Mouse (Mus musculus) MEL (cell line): Measurements from ENCODE around the gene Axin1. TPM values are rescaled to one million over a fixed set of nuclear protein-coding genes. Genes with fewer than 3 reads are reported as not detected.

ENCODE experiments used
- DNase-seq: peaks from one replicate; pipeline ENCODE4 v3.0.0; 2011; ENCODE audit warnings: low read depth, low spot score
- H3K27ac ChIP-seq: 2 replicates; pipeline ENCODE4 v1.5.1; 2012; ENCODE audit warnings: low read depth, mild to moderate bottlenecking, control low read depth, low read length, moderate library complexity; ENCODE audit not compliant: control insufficient read depth
- H3K27me3 ChIP-seq, 2 experiments: fragments of 150-350 bp in 1 of 2; sonication (generic) in 1 of 2; 2 replicates each; pipeline ENCODE4 v1.6.1; 2012; ENCODE audit warnings: low read length in 2 of 2, mild to moderate bottlenecking in 2 of 2, improper control_type of control experiment in 1 of 2, moderate library complexity in 1 of 2; ENCODE audit not compliant: insufficient read depth in 2 of 2, control insufficient read depth in 1 of 2
- H3K36me3 ChIP-seq, 2 experiments: 2 replicates each; pipeline ENCODE4 v1.6.1; 2012 to 2014; ENCODE audit warnings: low read length in 2 of 2, improper control_type of control experiment in 1 of 2, inconsistent platforms in 1 of 2, mild to moderate bottlenecking in 1 of 2; ENCODE audit not compliant: insufficient read depth in 2 of 2, control insufficient read depth in 1 of 2
- H3K4me1 ChIP-seq, 2 experiments: fragments of 150-350 bp in 1 of 2; sonication (generic) in 1 of 2; 2 replicates each; pipeline ENCODE4 v1.6.1; 2012; ENCODE audit warnings: low read length in 2 of 2, improper control_type of control experiment in 1 of 2, mild to moderate bottlenecking in 1 of 2; ENCODE audit not compliant: insufficient read depth in 2 of 2, control insufficient read depth in 1 of 2
- H3K4me3 ChIP-seq, 2 experiments: fragments of 150-350 bp in 1 of 2; sonication (generic) in 1 of 2; 2 replicates each; pipeline ENCODE4 v1.5.1; 2012; ENCODE audit warnings: low read depth in 2 of 2, low read length in 2 of 2, mild to moderate bottlenecking in 2 of 2, moderate library complexity in 2 of 2, control low read depth in 1 of 2, improper control_type of control experiment in 1 of 2; ENCODE audit not compliant: control insufficient read depth in 1 of 2, insufficient read depth in 1 of 2
- H3K79me2 ChIP-seq: 2 replicates; pipeline ENCODE4 v1.6.1; 2012; ENCODE audit warnings: mild to moderate bottlenecking, low read length, moderate library complexity; ENCODE audit not compliant: control insufficient read depth, poor library complexity, insufficient read depth
- H3K9ac ChIP-seq: 2 replicates; pipeline ENCODE4 v1.6.1; 2012; ENCODE audit warnings: low read depth, mild to moderate bottlenecking, control low read depth, low read length, moderate library complexity; ENCODE audit not compliant: control insufficient read depth, poor library complexity, severe bottlenecking
- H3K9me3 ChIP-seq: fragments of 150-350 bp; sonication (generic); replicated peaks from 2 replicates; pipeline ENCODE4 v1.6.1; 2012; ENCODE audit warnings: mild to moderate bottlenecking, low read length, improper control_type of control experiment, moderate library complexity; ENCODE audit not compliant: insufficient read depth
- BHLHE40 ChIP-seq: IDR thresholded peaks from 2 replicates; pipeline ENCODE4 v1.6.1; 2012; ENCODE audit warnings: low read depth, mild to moderate bottlenecking, inconsistent platforms, low read length, improper control_type of control experiment, borderline replicate concordance
- CHD2 ChIP-seq: IDR thresholded peaks from 2 replicates; pipeline ENCODE4 v1.6.1; 2011; ENCODE audit warnings: low read length, improper control_type of control experiment
- CTCF ChIP-seq, 3 experiments: IDR thresholded peaks in 2 of 3; conservative IDR thresholded peaks in 1 of 3; 2 replicates each; pipeline ENCODE4 v1.5.1; 2011 to 2012; ENCODE audit warnings: low read length in 3 of 3, low read depth in 2 of 3, mild to moderate bottlenecking in 2 of 3, improper control_type of control experiment in 1 of 3, inconsistent platforms in 1 of 3, mixed read lengths in 1 of 3, moderate library complexity in 1 of 3; ENCODE audit not compliant: control insufficient read depth in 1 of 3, insufficient read depth in 1 of 3, poor library complexity in 1 of 3, severe bottlenecking in 1 of 3
- E2F4 ChIP-seq: IDR thresholded peaks from 2 replicates; pipeline ENCODE4 v1.6.1; 2011; ENCODE audit warnings: low read depth, low read length, improper control_type of control experiment, borderline replicate concordance
- ELF1 ChIP-seq: IDR thresholded peaks from 2 replicates; pipeline ENCODE4 v1.6.1; 2014; ENCODE audit warnings: low read depth, mild to moderate bottlenecking, inconsistent platforms, low read length, improper control_type of control experiment, moderate library complexity
- EP300 ChIP-seq, 2 experiments: IDR thresholded peaks; 2 replicates each; pipeline ENCODE4 v1.6.1; 2011; ENCODE audit warnings: improper control_type of control experiment in 2 of 2, low read length in 2 of 2, low read depth in 1 of 2, mild to moderate bottlenecking in 1 of 2
- ETS1 ChIP-seq: IDR thresholded peaks from 2 replicates; pipeline ENCODE4 v1.6.1; 2012; ENCODE audit warnings: low read depth, mild to moderate bottlenecking, inconsistent platforms, low read length, improper control_type of control experiment, moderate library complexity
- GATA1 ChIP-seq: IDR thresholded peaks from 2 replicates; pipeline ENCODE4 v1.6.1; 2011; ENCODE audit warnings: low read depth, low read length, improper control_type of control experiment
- HCFC1 ChIP-seq: IDR thresholded peaks from 2 replicates; pipeline ENCODE4 v1.6.1; 2012; ENCODE audit warnings: low read depth, mild to moderate bottlenecking, inconsistent platforms, low read length, improper control_type of control experiment, moderate library complexity
- JUND ChIP-seq: IDR thresholded peaks from 2 replicates; pipeline ENCODE4 v1.6.1; 2011; ENCODE audit warnings: low read depth, mild to moderate bottlenecking, improper control_type of control experiment, low read length
- MAFK ChIP-seq: IDR thresholded peaks from 2 replicates; pipeline ENCODE4 v1.6.1; 2011; ENCODE audit warnings: low read depth, mild to moderate bottlenecking, low read length, improper control_type of control experiment, borderline replicate concordance
- MAZ ChIP-seq: IDR thresholded peaks from 2 replicates; pipeline ENCODE4 v1.6.1; 2012; ENCODE audit warnings: low read depth, mild to moderate bottlenecking, inconsistent platforms, low read length, improper control_type of control experiment
- MEF2A ChIP-seq: IDR thresholded peaks from 2 replicates; pipeline ENCODE4 v1.6.1; 2014; ENCODE audit warnings: low read depth, mild to moderate bottlenecking, inconsistent platforms, low read length, improper control_type of control experiment; ENCODE audit not compliant: poor library complexity, insufficient replicate concordance, severe bottlenecking; ENCODE audit errors: extremely low read depth
- MXI1 ChIP-seq: IDR thresholded peaks from 2 replicates; pipeline ENCODE4 v1.6.1; 2011; ENCODE audit warnings: mild to moderate bottlenecking, low read depth, low read length, improper control_type of control experiment
- MYB ChIP-seq: IDR thresholded peaks from 2 replicates; pipeline ENCODE4 v1.6.1; 2011; ENCODE audit warnings: mild to moderate bottlenecking, low read depth, low read length, improper control_type of control experiment
- MYC ChIP-seq: IDR thresholded peaks from 2 replicates; pipeline ENCODE4 v1.6.1; 2011; ENCODE audit warnings: low read depth, mild to moderate bottlenecking, low read length, improper control_type of control experiment, moderate library complexity
- NELFE ChIP-seq: IDR thresholded peaks from 2 replicates; pipeline ENCODE4 v1.6.1; 2011; ENCODE audit warnings: low read depth, low read length, improper control_type of control experiment
- POLR2A ChIP-seq, 2 experiments: IDR thresholded peaks; 2 replicates each; pipeline ENCODE4 v1.6.1; 2011 to 2012; ENCODE audit warnings: low read length in 2 of 2, mild to moderate bottlenecking in 2 of 2, control low read depth in 1 of 2, improper control_type of control experiment in 1 of 2, low read depth in 1 of 2, moderate library complexity in 1 of 2; ENCODE audit not compliant: control insufficient read depth in 1 of 2, insufficient read depth in 1 of 2, poor library complexity in 1 of 2
- RAD21 ChIP-seq: IDR thresholded peaks from 2 replicates; pipeline ENCODE4 v1.6.1; 2011; ENCODE audit warnings: mild to moderate bottlenecking, low read depth, low read length, improper control_type of control experiment
- RCOR1 ChIP-seq: IDR thresholded peaks from 2 replicates; pipeline ENCODE4 v1.6.1; 2012; ENCODE audit warnings: low read depth, mild to moderate bottlenecking, inconsistent platforms, low read length, improper control_type of control experiment
- SMC3 ChIP-seq: IDR thresholded peaks from 2 replicates; pipeline ENCODE4 v1.6.1; 2011; ENCODE audit warnings: low read depth, low read length, improper control_type of control experiment
- TAL1 ChIP-seq: IDR thresholded peaks from 2 replicates; pipeline ENCODE4 v1.6.1; 2012; ENCODE audit warnings: mild to moderate bottlenecking, inconsistent platforms, low read length, moderate library complexity, mixed read lengths
- TBP ChIP-seq: IDR thresholded peaks from 2 replicates; pipeline ENCODE4 v1.8.0; 2011; ENCODE audit warnings: low read depth, low read length, improper control_type of control experiment
- TCF12 ChIP-seq: IDR thresholded peaks from 2 replicates; pipeline ENCODE4 v1.6.1; 2014; ENCODE audit warnings: low read depth, mild to moderate bottlenecking, inconsistent platforms, low read length, improper control_type of control experiment, moderate library complexity
- UBTF ChIP-seq: IDR thresholded peaks from 2 replicates; pipeline ENCODE4 v1.6.1; 2012; ENCODE audit warnings: low read depth, mild to moderate bottlenecking, inconsistent platforms, low read length, improper control_type of control experiment, moderate library complexity, borderline replicate concordance; ENCODE audit not compliant: insufficient read depth
- USF1 ChIP-seq: IDR thresholded peaks from 2 replicates; pipeline ENCODE4 v1.6.1; 2014; ENCODE audit warnings: low read depth, mild to moderate bottlenecking, inconsistent platforms, low read length, improper control_type of control experiment, moderate library complexity
- USF2 ChIP-seq, 2 experiments: IDR thresholded peaks; 2 replicates each; pipeline ENCODE4 v1.6.1; 2011 to 2012; ENCODE audit warnings: improper control_type of control experiment in 2 of 2, low read length in 2 of 2, borderline replicate concordance in 1 of 2, inconsistent platforms in 1 of 2, low read depth in 1 of 2, mild to moderate bottlenecking in 1 of 2; ENCODE audit not compliant: insufficient read depth in 1 of 2
- ZC3H11A ChIP-seq: IDR thresholded peaks from 2 replicates; pipeline ENCODE4 v1.6.1; 2012; ENCODE audit warnings: low read depth, mild to moderate bottlenecking, inconsistent platforms, low read length, improper control_type of control experiment
- ZKSCAN1 ChIP-seq: IDR thresholded peaks from 2 replicates; pipeline ENCODE4 v1.6.1; 2012; ENCODE audit warnings: low read depth, mild to moderate bottlenecking, inconsistent platforms, low read length, improper control_type of control experiment, moderate library complexity
- ZMIZ1 ChIP-seq: IDR thresholded peaks from 2 replicates; pipeline ENCODE4 v1.6.1; 2012; ENCODE audit warnings: low read depth, mild to moderate bottlenecking, inconsistent platforms, low read length, improper control_type of control experiment, moderate library complexity
- ZNF384 ChIP-seq: IDR thresholded peaks from 2 replicates; pipeline ENCODE4 v1.6.1; 2012; ENCODE audit warnings: low read depth, mild to moderate bottlenecking, inconsistent platforms, low read length, improper control_type of control experiment
- polyA plus RNA-seq, 2 experiments: library from polyadenylated mRNA; stranded (reverse) in 1 of 2; unstranded in 1 of 2; fragments of >175 nt in 1 of 2; fragments of >200 nt in 1 of 2; gene quantifications; 2 replicates each; pipeline versions ENCODE4 v1.2.1 to v1.2.4; 2012; ENCODE audit warnings: low replicate concordance in 2 of 2, low read depth in 1 of 2; ENCODE audit not compliant: insufficient read length in 2 of 2, insufficient read depth in 1 of 2, missing spikeins in 1 of 2
- total RNA-seq: library from RNA; depleted of rRNA; stranded (reverse); fragments of 300-350 nt; gene quantifications from 2 replicates; pipeline ENCODE4 v1.2.3, GENCODE M21; 2012

Axin1 gene
- total and polyA plus RNA-seq, 3 experiments: 33.5 to 54.2 TPM; not detected in 1

- no peak for TF ChIP-seq MYC
- no peak for TF ChIP-seq ZNF384
- peak; percentile 85; the same call in 1 of the 2 replicates for TF ChIP-seq MAZ
- no peak for TF ChIP-seq JUND
- TF ChIP-seq, all 39 proteins: peak for 17
Measured at GRCm38 (mm10) chr17:26138239-26138836, at the start of gene Axin1 (continued).

GRCm38 (mm10) chr17:26089905-26090632, 48.4 kb upstream of the Axin1 start, which contains the start of gene Decr2:
Gene Decr2 (minus strand): TSS chr17:26090337.
- Histone ChIP-seq H3K4me3 (peak within 1 kb of the TSS; percentile 65 to 83), H3K36me3 (peaks cover 0 to 4% of the 10 kb centered on the region in 2 experiments; a peak in 2 of 4 replicates), H3K9ac (peak within 1 kb of the TSS; percentile 72), H3K9me3 (no peaks in the 10 kb centered on the region), H3K79me2 (peaks cover 3% of the 10 kb centered on the region; the same call in 1 of the 2 replicates), H3K27ac (peak within 1 kb of the TSS; percentile 22), H3K27me3 (no peaks in the 10 kb centered on the region), H3K4me1 (peaks cover 0 to 10% of the 10 kb centered on the region in 2 experiments; a peak in 2 of 4 replicates)
- DNase-seq: peak; percentile 96
- no peak for TF ChIP-seq ELF1
- peak; percentile 29; the same call in 1 of the 2 replicates for TF ChIP-seq ETS1
- TF ChIP-seq RAD21: peak; percentile 70
- TF ChIP-seq CTCF (IDR thresholded peaks at IDR 0.05 in 2 of 3, conservative IDR thresholded peaks at IDR 0.05 in 1 of 3; ENCODE audit: control insufficient read depth in 1 of 3, insufficient read depth in 1 of 3, low read depth in 2 of 3, low read length in 3 of 3, poor library complexity in 1 of 3, severe bottlenecking in 1 of 3): peak; percentile 86 to 98 (median 87)
- TF ChIP-seq RCOR1: no peak
- TF ChIP-seq ZMIZ1: no peak
- no peak for TF ChIP-seq ZKSCAN1
- no peak for TF ChIP-seq MAFK
- TF ChIP-seq UBTF: no peak
- TF ChIP-seq MXI1: peak; percentile 18; the same call in 1 of the 2 replicates
- no peak for TF ChIP-seq TAL1
- TF ChIP-seq MAZ: no peak; the same call in 1 of the 2 replicates
- TF ChIP-seq NELFE: no peak; the same call in none of the 2 replicates
- peak; percentile 77 for TF ChIP-seq SMC3
- no peak for TF ChIP-seq GATA1
- peak; percentile 33; the same call in 1 of the 2 replicates for TF ChIP-seq ZC3H11A
- no peak for TF ChIP-seq CHD2
- no peak for TF ChIP-seq MEF2A
- no peak for TF ChIP-seq ZNF384
- TF ChIP-seq JUND: no peak
- no peak for TF ChIP-seq MYB
- TF ChIP-seq EP300 (IDR thresholded peaks at IDR 0.05; ENCODE audit: low read depth in 1 of 2, low read length in 2 of 2): no peak
- TF ChIP-seq TBP: peak; percentile 37; the same call in 1 of the 2 replicates
- TF ChIP-seq USF2 (IDR thresholded peaks at IDR 0.05; ENCODE audit: borderline replicate concordance in 1 of 2, insufficient read depth in 1 of 2, low read depth in 1 of 2, low read length in 2 of 2): no peak
- TF ChIP-seq E2F4: no peak
- TF ChIP-seq BHLHE40: no peak
- TF ChIP-seq POLR2A (IDR thresholded peaks at IDR 0.05; ENCODE audit: control insufficient read depth in 1 of 2, insufficient read depth in 1 of 2, low read depth in 1 of 2, low read length in 2 of 2, poor library complexity in 1 of 2): peak in 1 of 2 experiments; percentile 58; a peak in 2 of 4 replicates
- TF ChIP-seq MYC: peak; percentile 45; the same call in 1 of the 2 replicates
- TF ChIP-seq USF1: no peak
- TF ChIP-seq HCFC1: no peak; the same call in none of the 2 replicates
- no peak for TF ChIP-seq TCF12
